Mouse (Mus musculus) megakaryocyte-erythroid progenitor cell, adult 5-6 weeks (primary cell): ENCODE results near the gene Syt12. TPM values are rescaled to one million over a fixed set of nuclear protein-coding genes. Genes with fewer than 3 reads are reported as not detected.
A peak's percentile ranks its signal among the peaks of the same experiment; 100 is the strongest.

ENCODE experiments used
- ATAC-seq: replicated peaks from 2 replicates; pipeline ENCODE4 v1.8.0; 2016; ENCODE audit warnings: mild to moderate bottlenecking, inconsistent platforms; ENCODE audit not compliant: severe bottlenecking, poor library complexity, low FRiP score, low TSS enrichment
- total RNA-seq, 2 experiments: library from RNA; stranded (forward) in 1 of 2; stranded (reverse) in 1 of 2; fragments of 200-1000, 215-1000 nt in 1 of 2; fragments of >200 nt in 1 of 2; fragmentation: Nextera tagmentation in 1 of 2; gene quantifications; 2 replicates each; pipeline ENCODE4 v1.2.3; 2014 to 2017

Syt12 gene
- total RNA-seq, 2 experiments from 2014 or later = not detected

GRCm38 (mm10) chr19:4422581-4422980, 54.7 kb downstream of the Syt12 start:
- no peak for ATAC-seq

- ATAC-seq = peak; percentile 68
Measured at GRCm38 (mm10) chr19:4420153-4420910, 56.9 kb downstream of the Syt12 start.

DNA sequence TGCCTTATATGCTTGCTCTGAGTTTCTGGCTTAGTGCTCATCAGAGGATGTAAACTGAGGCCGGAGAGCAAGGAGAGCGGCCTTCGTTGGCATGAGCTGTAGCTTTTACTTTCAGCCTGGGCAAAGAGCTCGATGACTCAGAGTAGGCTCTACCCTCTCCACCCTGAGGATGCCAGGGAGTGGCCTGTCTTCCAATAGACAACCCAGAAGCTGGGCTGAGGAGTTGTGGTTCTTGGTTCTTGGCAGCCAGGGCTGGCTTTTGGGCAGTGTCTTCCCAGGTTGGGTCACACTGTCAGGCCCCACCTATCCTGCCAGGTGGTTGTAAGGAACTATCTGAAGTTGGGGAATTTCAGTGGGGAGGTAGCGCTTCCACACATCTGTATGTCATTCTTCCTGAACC, 57.5 kb downstream of the Syt12 start:
- ATAC-seq = no peak

- ATAC-seq = no peak
Measured at GRCm38 (mm10) chr19:4417713-4418112, 59.5 kb downstream of the Syt12 start.

- peak; percentile 76 for ATAC-seq
Measured at GRCm38 (mm10) chr19:4417183-4417582, 60.1 kb downstream of the Syt12 start.

GRCm38 (mm10) chr19:4414631-4415030, 62.6 kb downstream of the Syt12 start:
- ATAC-seq = no peak

- 0 out of 2 replicates have a peak, but pooled peaks have one; percentile 37 for ATAC-seq
Measured at GRCm38 (mm10) chr19:4409062-4409461, 68.2 kb downstream of the Syt12 start.

DNA sequence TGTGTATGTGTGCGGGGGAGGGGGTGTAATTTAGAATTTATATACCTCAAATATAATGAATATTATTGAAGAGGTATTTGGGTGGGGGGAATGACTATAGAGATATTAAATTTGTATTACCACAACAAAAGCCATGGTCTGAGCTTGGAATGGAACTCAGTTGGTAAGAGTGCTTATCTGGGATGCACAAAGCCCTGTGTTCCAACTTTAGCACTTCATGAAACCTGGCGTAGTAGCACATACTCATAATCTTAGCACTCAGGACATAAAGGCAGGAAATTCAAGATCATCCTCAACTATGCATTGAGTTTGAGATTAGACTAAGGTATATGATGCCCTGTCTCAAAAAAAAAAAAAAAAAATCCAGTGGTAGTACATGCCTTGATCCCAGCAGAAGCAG, 72.4 kb downstream of the Syt12 start:
- ATAC-seq = no peak

DNA sequence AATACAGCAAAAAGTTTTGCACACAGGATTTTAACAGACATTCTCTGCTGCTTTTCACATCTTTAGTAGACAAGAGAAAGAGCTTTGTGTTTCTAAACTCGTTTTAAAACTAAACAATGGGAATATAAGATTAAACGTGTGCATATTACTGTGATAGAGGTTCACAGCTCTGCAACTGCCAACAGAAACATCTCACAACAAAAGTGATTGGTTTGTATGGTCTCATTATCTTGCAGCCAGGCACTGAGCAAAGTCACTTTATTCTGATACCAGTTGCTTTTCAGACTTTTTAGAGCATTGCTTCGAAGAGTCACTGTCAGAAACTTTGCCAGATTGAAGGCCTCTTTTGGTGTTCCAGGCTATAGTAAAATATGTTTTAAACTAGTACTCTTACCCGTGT, 78.3 kb downstream of the Syt12 start:
- ATAC-seq = no peak

GRCm38 (mm10) chr19:4398630-4398948, 78.7 kb downstream of the Syt12 start:
- ATAC-seq = no peak

DNA sequence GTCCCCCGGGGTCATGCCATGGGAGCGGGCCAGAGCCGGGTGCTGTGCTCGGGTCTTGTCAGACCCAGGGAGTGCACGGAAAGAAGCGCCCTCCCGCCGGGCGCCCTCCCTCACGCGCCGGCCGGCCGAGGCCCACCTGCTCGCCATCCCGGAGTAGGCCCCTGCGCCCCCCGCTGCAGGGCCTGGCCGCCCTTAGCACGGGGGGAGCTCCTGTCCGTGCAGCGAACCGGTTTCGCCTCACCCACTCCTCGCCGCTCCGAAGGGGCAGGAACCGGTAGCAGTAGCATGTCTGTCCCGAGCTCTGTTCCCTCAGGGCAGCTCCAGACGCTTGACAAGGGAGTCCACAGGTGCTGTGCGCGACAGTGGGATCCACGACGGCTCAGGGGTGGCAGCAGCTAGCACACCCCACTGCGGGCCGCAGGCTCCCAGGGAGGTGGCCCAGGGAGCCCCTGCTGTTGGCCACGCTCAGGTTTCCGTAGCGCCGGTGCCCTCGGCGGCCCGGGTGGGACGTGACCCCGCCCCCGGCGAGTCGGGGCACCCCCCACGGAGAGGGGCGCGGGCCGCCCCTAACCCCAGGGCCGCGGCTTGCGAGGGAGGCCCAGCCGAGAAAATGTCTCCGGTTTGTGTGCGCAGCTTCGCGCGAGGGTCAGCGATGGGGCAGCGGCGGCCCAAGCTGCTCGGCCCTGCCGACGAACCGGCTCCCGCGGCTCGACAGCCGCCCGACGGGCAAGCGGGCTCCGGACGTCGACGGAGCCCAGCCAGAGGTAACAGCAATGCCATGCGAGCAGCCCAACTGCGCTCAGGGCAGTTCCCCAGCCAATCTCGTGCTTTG, 79.2 kb downstream of the Syt12 start, which contains the start of gene Kdm2a:
Gene Kdm2a (minus strand): TSS at position 488 of the 832 bp plus-strand sequence.
- ATAC-seq = 0 out of 2 replicates have a peak, but pooled peaks have one; percentile 12

- ATAC-seq = peak; percentile 77
Measured at GRCm38 (mm10) chr19:4396998-4397797, 80.0 kb downstream of the Syt12 start.

GRCm38 (mm10) chr19:4396081-4396997, 80.9 kb downstream of the Syt12 start:
- ATAC-seq = no peak

Other genes starting within 250 kb of the Syt12 start
- gene Pold4, start 245.5 kb downstream of the Syt12 start, total RNA-seq (2014; fragmentation: Nextera tagmentation) = 20.0 and 22.3 TPM in 2 replicates
- 27.2 and 28.2 TPM in 2 replicates for gene Pold4, start 245.5 kb downstream of the Syt12 start, total RNA-seq (2017)
- 5.9 and 27.6 TPM in 2 replicates for gene Ssh3, start 208.3 kb downstream of the Syt12 start, total RNA-seq (2014; fragmentation: Nextera tagmentation)
- 7.0 and 8.6 TPM in 2 replicates for gene Ssh3, start 208.3 kb downstream of the Syt12 start, total RNA-seq (2017)
- gene Ankrd13d, start 194.3 kb downstream of the Syt12 start, total RNA-seq (2014; fragmentation: Nextera tagmentation) = 1.0 and 2.2 TPM in 2 replicates
- 0.61 TPM in 1 of 2 replicates, not detected in the other for gene Ankrd13d, start 194.3 kb downstream of the Syt12 start, total RNA-seq (2017)
- gene Grk2, start 171.2 kb downstream of the Syt12 start, total RNA-seq (2014; fragmentation: Nextera tagmentation) = 103 and 118 TPM in 2 replicates
- 81.8 and 93.1 TPM in 2 replicates for gene Grk2, start 171.2 kb downstream of the Syt12 start, total RNA-seq (2017)
- gene Kdm2a, start 79.2 kb downstream of the Syt12 start, total RNA-seq (2014; fragmentation: Nextera tagmentation) = 74.8 and 89.7 TPM in 2 replicates
- gene Kdm2a, start 79.2 kb downstream of the Syt12 start, total RNA-seq (2017) = 49.0 and 79.7 TPM in 2 replicates
- gene Rhod, start 38.0 kb downstream of the Syt12 start, total RNA-seq (2014; fragmentation: Nextera tagmentation) = 0.72 TPM in 1 of 2 replicates, not detected in the other
- gene Rhod, start 38.0 kb downstream of the Syt12 start, total RNA-seq (2017) = not detected in 2 replicates
- gene 2010003K11Rik, start 21.1 kb upstream of the Syt12 start, total RNA-seq (2014; fragmentation: Nextera tagmentation) = not detected in 2 replicates
- gene 2010003K11Rik, start 21.1 kb upstream of the Syt12 start, total RNA-seq (2017) = not detected in 2 replicates
- gene Pcx, start 33.0 kb upstream of the Syt12 start, total RNA-seq (2014; fragmentation: Nextera tagmentation) = 4.8 and 11.0 TPM in 2 replicates
- gene Pcx, start 33.0 kb upstream of the Syt12 start, total RNA-seq (2017) = 2.9 and 3.9 TPM in 2 replicates
- gene Lrfn4, start 138.2 kb upstream of the Syt12 start, total RNA-seq (2014; fragmentation: Nextera tagmentation) = 0.92 and 2.6 TPM in 2 replicates
- 1.1 and 2.4 TPM in 2 replicates for gene Lrfn4, start 138.2 kb upstream of the Syt12 start, total RNA-seq (2017)
- gene Rce1, start 148.2 kb upstream of the Syt12 start, total RNA-seq (2014; fragmentation: Nextera tagmentation) = 23.0 and 38.5 TPM in 2 replicates
- 14.6 and 26.0 TPM in 2 replicates for gene Rce1, start 148.2 kb upstream of the Syt12 start, total RNA-seq (2017)
- gene Gm960, start 221.2 kb upstream of the Syt12 start, total RNA-seq (2014; fragmentation: Nextera tagmentation) = 1.3 and 3.5 TPM in 2 replicates
- 2.4 TPM in 1 of 2 replicates, not detected in the other for gene Gm960, start 221.2 kb upstream of the Syt12 start, total RNA-seq (2017)
- not detected in 2 replicates for gene Sptbn2, start 233.7 kb upstream of the Syt12 start, total RNA-seq (2014; fragmentation: Nextera tagmentation)
- not detected in 2 replicates for gene Sptbn2, start 233.7 kb upstream of the Syt12 start, total RNA-seq (2017)